Mouse (Mus musculus) layer of hippocampus, postnatal 10 days (tissue): Measurements from ENCODE around the gene Zfp775. TPM values are rescaled to one million over a fixed set of nuclear protein-coding genes. Genes with fewer than 3 reads are reported as not detected.
"Not testable (repeated sequence)": the region's sequence is repeated elsewhere in the genome, so short reads cannot be mapped to it uniquely, and the experiment has no call there.

Experiments
- DNase-seq, 2 experiments: peaks; one replicate each; pipeline ENCODE4 v3.0.0; 2021; ENCODE audit warnings: low spot score in 2 of 2
- total RNA-seq, 2 experiments: library from RNA; stranded (reverse); gene quantifications; 2 replicates each; pipeline ENCODE4 v1.2.3; 2021

Zfp775 gene
- total RNA-seq, 2 experiments from 2014 or later: 5.6 to 6.6 TPM

DNA sequence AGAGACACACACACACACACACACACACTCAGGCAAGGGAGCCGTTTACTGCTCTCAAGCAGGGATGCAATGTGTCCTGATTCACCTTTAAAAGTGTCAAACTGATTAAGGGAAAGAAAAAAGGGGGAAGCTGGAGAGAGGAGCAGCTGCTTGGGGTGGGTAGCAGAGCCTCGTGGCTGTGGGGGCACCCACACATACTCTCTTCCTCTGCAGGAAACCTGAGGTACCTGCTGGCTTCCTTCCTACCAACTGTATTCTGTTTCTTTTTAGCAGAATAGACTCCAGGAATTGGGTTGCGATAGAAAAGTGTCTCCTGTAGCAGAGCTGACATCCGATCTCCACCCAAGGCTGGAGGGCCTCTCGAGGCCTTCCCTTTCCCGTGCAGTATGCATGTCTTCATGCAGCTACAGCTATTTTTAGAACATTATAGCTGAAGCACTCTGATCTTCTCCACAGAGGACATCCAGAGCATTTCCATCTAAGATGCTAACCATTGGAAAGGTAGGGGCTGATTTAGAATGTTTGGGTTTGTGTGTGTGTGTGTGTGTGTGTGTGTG, 12.6 kb upstream of the Zfp775 start, which contains the start of gene Gm45021:
Gene Gm45021 (plus strand): TSS at position 417 of the 557 bp plus-strand sequence.
- no peak for DNase-seq

DNA sequence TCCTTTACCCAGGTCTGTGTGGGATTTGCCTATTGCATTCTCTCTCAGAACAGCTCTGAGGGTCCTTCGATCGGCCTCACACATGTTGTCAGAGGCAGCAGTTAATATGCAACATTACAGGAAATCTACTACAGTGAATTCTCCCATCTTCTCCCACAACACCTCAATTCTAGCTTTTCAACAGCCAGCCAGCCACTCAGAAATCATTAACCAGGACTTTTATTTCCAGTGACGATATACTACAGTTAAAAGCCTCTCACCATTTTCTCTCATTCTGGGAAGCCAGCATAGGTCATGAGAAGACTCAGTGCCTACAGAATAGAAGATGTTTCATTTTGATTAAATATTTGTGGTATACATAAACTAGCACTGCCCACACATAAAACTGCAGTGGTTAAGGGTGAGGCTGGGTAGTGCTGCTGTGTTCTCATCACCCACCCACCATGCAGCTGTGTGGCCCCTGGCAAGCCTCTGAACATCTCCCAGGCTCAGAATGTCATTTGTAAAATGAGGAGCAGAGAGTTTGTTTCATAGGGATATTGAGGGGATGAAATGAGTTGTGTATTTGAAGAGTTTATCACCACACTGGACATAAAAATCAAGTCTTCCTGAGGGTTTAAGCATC, 10.5 kb upstream of the Zfp775 start:
- no peak for DNase-seq

DNA sequence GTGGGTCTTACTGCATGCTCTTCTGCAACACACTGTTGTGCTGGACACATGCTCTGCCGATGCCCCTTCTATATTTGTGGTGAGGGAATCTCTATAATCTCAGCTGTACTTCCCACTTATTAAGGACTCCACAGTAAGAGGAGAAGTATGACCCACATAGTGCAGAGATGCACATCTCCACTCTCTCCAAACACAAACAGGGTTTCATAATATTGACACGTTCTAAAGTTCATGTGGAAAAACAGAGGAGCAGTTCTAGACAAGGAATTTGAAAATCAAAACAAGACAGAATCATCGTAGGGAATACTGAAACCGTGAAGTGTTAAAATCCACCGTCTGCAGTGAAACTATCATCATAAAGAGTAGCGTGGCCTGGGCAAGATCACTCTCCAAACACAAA, 10.0 kb upstream of the Zfp775 start:
- DNase-seq: no peak

DNA sequence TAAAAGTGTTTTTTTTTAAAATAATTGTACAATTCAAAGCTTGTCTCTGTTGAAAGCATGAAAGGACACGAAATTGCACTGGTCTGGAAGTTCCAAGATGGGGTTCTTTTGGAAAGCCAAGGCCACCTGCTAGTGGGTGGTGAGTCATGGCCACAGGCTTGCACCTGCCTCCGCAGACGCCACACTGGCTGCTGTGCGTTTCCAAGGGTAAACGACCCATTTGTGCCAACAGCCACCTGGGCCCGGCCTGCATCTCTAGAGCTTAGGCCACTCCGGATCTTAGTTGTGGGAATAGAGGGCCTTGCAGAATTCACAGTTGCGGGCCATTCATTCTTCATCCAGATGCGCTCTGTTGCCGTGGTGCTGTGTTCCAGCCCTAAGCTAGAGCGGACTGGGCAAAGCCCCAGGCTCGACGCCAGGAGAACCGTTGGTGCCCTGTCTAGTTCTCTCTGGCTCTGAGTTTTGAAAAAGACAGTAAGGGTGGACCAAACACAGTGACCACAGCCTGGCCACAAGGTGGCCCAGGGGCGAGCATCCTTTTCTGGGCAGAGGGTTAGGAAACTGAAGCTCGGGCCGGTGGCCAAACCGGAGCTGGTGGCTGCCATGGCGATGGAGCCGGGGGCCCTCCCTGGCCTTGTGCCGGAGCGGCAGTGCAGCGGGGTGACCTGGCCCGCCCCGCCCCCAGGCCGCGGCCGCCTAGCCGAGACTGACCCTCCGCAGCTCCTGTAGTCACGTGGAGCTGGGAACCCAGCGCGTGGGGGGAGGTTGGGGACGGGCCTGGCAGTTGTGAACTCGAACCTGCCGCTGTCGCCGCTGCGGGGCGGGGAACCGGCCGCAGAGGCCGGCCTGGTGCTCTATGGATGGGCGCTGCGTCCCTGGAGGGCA, 8.5 kb upstream of the Zfp775 start, which contains the start of the genes Repin1 and Gm44965:
Gene Repin1 (plus strand): TSS at position 726 of the 885 bp plus-strand sequence.
Gene Gm44965 (plus strand): TSS at position 784 of the 885 bp plus-strand sequence.
- DNase-seq: peak; percentile 92 to 95

DNA sequence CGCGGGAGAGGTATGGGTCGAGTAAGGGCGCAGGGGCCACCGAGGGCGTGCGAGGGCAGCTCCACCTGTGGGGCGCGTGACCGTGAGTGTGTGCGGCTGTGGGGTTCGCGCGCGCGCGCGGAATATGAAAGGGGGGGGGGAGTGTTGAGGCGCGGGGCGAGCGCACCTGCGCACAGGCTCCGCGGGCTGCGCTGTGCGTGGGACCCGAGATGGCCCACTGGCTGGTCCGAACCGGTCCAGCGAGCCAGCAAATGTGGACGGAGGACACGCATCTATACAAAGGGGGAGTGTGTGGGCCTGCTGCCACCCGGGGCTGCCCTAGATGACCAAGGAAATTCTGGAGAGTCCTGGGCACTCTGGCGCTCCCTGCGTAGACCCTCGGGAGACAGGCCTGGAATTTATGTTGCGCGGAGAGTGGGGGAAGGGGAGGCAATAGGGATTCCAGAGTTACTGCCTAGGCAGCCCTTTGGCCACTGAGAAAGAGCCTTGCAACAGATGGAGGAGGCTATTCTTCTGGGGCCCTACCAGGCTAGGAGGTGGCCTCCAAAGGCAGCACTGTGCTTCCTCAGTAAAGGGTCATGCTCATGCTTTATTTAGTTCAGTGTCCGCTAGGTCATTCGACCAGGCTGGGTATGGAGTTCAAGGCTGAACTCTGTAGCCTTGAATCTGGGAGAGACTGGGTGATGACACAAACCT, 7.7 kb upstream of the Zfp775 start:
- peak; percentile 69 to 72 for DNase-seq

DNA sequence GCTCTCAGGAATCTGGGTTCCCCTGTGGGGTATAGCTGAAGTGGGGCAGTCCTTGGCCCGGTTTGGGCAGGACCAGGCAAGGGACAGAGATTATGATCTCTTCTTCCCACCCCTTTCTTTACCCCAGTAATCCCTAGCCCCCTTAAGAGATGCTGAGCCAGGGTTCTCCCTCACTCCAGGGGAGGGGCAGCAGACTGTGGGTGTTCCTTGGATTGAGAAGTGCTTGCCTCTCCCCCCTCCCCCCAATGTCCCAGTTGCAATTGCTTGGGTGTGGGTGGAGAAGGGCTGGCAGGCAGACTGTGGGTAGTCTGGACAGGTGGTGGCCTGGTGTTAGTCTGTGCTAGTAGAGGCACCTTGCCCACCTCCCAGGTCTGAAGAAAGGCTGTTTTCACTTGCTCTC, 6.6 kb upstream of the Zfp775 start:
- DNase-seq: no peak

DNA sequence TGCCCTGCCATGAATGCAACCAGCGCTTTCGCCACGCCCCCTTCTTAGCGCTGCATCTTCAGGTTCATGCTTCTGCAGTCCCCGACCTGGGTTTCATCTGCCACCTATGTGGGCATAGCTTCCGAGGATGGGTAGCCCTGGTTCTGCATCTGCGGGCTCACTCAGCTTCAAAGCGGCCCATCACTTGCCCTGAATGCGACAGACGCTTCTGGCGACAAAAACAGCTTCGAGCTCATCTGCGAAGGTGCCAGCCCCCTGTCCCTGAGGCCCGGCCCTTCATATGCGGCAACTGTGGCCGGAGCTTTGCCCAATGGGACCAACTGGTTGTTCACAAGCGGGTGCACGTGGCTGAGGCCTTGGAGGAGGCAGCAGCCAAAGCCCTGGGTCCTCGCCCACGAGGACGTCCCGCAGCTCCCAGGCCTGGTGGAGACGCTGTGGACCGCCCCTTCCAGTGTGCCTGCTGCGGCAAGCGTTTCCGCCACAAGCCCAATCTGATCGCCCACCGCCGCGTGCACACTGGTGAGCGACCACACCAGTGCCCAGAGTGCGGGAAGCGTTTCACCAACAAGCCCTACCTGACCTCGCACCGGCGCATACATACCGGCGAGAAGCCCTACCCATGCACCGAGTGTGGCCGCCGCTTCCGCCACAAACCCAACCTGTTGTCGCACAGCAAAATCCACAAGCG, 5.2 kb upstream of the Zfp775 start:
- DNase-seq: no peak

DNA sequence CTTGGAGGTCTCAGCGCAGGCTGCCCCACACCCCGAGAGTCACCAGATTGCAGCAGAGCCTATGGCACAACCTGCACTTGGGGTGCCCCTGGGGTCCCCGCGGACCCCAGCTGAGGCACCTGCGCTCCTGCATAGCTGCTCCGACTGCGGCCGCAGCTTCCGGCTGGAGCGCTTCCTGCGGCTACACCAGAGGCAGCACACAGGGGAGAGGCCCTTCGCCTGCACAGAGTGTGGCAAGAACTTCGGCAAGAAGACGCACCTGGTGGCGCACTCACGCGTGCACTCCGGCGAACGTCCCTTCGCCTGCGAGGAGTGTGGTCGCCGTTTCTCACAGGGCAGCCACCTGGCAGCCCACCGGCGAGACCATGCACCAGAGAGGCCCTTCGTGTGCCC, 4.6 kb upstream of the Zfp775 start:
- DNase-seq: no peak

DNA sequence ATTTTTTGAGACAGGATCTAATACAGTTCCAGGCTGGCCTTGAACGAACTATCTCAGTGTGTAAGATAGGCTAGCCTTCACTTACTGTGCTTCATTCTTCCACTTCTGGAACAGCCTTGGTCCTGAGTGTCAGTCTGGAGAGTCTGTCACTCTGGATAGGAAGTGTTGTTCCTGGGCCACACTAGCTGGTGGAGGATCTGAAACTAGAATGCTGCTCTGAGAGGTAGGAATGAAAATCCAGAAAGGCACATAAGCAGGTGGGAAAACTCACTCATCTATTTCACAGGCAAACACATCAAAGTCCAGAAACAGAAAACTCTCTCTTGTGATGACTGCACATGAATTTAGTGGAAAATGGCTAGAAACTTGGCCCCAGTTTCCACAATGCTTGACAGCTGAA, 1.3 kb upstream of the Zfp775 start:
- no peak for DNase-seq

DNA sequence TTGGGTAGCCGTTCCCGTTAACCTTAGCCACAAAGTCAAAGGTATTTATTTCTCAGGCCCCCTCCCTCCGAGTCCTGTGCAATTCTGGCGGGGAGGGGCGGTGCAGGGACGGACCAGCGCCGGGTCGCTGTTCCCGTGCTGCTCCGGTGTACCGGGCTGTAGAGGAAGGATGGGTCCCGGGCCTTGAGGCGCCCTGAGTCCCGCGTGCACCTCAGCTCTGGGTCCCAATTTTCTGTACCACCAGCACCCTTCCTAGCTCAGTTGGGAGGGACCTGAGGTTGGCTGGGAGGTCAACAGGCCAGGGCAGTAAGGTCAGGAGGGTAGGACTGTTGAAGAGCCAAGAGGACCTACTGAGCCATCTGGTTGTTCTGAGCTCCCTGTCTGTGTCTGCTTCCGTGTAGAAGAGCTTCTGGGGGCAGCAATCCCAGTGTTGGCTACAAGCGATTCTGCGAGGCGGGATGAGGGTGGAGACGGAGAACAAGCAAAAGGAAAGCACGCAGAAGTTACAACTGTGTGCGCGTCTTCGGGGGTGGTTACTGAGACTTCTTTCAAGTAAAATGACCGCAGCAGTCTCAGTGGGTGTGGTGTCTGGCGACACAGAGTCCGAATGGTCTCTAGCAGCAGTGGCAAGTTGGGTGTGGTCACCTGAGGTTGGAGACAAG, 348 bp downstream of the Zfp775 start:
- no peak for DNase-seq

DNA sequence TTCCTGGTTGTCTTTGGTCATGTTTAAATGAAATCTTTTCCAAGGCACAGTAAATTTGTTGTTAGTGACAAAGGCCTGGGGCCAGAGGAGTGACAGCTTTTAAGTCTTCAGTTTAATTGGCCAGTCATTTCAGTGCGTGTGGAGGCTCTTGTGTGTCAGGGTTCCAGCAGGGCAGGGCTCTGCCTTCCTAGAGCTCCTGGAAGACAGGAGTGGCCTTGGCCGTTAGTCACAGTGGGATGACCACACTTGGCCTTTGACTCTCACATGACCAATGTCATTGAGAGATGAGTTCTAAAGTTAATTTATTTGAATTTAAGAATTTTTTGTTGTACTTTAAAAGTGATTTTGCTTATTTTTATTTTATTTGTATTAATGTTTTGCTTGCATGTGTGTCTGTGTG, 6.3 kb downstream of the Zfp775 start:
- DNase-seq: no peak

DNA sequence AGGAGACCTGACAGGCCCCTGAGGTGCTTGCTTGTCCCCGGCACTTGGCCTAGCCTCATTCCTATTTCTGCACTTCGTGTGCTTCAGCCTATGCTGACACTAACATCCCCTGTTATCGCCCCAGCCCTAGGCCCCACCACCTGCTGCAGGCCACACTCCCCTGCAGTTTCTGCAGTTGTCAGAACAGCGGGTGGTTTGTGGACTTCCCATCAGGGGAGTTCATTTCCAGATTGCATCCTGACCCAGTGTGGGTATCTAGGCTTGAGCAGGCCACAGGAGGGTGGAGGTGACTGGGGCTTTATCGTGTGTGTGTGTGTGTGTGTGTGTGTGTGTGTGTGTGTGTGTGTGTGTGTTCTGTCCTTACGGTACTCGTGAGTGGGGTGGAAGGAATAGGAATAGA, 7.6 kb downstream of the Zfp775 start:
- DNase-seq: no peak

DNA sequence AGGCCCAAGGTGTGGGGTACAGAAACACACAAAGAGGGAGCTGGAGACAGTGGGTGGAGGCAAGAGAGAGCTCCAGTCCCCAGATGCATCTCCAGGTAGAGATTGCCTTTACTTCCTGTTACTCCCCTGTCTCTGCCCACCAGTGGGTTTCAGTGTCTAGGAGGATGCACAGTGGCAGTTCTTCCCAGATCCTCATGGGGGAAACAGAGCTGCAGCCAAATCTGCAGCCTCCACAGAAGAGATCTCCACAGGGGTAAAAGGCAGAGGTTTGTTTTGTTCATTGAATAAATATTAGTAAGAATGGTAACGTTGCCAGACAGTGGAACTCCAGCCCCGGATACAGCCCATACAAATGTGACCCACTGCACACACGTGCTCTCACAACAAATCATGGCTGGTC, 8.8 kb downstream of the Zfp775 start:
- DNase-seq: no peak

DNA sequence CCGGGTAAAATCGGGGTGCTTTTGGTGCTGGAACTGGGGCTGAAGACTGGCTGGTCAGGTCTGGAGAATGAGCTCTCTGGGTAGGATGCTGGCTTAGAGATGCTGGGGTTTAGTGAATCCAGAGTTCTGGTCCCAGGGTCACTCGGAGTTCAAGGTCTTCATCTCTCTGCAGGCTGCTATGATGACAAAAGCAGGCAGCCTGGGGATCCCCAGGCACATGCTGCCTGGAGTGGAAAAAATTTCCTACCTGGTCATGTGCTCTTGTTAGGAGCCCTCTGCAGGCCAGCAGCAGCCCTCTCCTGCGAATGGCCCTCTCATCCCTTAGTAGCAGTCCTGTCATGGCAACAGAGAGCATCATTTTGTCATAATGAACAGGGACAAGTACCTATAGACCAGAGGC, 11.6 kb downstream of the Zfp775 start:
- DNase-seq: no peak

DNA sequence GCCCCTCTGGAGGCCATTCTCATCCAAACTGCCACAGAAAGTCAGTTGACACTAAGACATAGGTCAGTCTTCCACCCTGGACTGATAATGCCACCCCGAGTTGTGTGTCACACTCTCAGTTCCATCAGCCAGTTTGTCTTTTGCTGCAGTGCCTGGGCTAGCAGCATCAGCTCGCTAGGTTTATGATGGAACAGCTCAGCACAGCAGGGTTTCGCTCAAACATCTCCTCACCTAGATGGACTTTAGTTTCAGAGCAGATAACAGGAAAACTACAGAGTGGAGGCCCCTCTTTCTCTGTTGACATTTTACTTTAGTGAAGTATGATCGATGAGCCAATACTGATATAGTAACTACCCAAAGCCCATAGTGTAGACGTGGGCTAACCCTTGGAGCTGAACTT, 12.9 kb downstream of the Zfp775 start:
- DNase-seq: no peak

DNA sequence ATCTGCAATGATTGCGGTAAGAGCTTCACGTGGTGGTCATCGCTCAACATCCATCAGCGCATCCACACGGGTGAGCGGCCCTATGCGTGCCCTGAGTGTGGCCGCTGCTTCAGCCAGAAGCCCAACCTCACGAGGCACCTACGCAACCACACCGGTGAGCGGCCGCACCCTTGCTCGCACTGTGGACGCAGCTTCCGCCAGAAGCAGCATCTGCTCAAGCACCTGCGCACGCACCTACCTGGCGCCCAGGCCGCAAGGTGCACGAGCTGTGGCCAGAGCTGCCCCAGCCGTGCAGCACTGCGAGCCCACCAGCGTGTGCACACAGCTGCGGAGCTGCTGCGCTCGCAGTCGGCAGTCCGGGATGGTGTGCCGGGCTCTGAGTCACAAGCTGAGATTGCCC, 18.2 kb downstream of the Zfp775 start:
- no peak for DNase-seq

DNA sequence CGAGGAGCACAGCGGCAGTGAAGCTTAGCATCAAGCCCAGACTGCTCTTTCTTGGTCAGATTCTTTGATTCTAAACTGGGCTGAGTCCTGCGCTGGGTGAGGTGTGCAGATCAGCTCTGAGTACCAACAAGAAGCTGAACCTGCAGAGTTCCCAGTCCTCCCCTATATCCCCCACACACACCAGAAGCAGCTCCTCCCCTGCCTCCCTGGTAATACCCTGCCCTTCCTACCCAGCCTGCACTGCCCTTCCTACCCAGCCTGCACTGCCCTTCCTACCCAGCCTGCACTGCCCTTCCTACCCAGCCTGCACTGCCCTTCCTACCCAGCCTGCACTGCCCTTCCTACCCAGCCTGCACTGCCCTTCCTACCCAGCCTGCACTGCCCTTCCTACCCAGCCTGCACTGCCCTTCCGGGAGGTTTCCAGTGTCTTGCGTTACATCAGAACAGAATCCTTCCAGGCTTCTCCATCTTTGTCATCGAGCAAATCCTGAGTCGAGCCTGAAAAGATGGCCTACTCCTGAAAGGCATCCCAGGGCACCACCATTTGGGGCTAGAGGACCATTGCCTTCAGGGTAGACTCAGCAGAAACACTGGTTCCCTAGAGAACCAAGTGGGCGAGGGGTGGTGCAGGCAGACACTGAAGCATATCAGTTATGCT, 20.5 kb downstream of the Zfp775 start:
- not testable (repeated sequence) for DNase-seq

DNA sequence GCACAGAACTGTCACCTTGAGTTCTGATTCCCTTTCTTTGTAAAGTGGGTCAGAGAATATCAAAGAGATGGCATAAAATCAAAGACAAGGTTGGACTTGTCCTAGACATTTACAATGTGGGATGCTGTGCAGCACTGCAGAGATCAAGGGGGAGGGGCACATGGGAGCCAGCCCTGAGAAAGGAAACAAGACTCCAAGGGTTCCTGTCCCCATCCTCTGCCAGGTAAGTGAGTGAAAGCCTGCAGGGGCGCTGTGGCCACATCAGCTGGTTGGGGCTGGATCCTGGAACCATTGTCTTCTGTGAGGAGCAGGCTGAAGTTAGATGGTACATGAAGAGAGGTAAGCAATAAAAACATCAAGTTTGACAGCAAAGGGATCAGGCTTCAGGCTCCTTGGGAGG, 21.6 kb downstream of the Zfp775 start:
- DNase-seq: no peak

DNA sequence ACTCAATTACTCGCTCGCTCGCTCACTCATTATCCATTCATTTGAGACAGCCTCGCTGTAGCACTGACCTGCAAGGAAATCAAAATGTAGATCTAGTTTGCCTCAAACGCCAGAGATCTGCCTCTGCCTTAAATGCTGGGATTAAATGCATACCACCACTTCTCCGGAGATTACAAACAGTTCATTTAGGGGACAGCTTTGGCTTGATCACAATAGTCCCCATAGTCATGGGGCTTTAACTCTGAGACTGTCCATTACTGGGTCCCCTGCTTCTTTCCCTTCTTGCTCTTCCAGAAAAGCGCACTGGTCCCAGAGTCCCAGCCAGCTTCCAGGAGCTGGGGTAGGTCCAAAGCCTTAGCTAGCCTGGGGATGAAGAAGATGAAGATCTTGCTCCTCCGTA, 24.6 kb downstream of the Zfp775 start, which contains the start of gene AI854703:
Gene AI854703 (plus strand): TSS at position 301 of the 400 bp plus-strand sequence.
- no peak for DNase-seq

DNA sequence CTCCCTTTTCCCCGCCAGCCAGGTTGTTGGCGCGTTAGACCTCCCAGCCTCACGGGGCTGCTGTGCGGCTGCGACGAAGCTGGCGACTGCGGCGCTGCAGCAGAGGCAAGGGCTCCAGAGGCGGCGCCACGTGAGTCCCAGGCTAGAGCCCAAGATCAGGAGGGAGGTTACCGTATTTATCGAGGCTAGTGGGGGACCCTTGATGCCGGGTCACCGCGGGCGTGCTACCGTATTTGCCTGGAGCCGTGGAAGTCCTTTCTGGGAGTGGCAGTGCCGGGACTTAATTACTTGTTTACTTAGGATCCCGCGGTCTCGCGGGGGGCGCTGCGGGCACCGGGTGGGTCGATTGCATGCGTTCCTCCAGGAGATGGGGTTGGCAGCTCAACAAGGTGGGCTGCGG, 25.1 kb downstream of the Zfp775 start:
- peak; percentile 52 to 63 for DNase-seq
